Mouse (Mus musculus) C2C12 (cell line): ENCODE measurements at regions not wholly inside any gene's neighbourhood (a gene's known extent, or its start where the extent isn't known, plus 50 kb on each side); places are given as distances from the start of the nearest gene placed in this dataset.

Experiments used
- H3K27me3 ChIP-seq: one replicate; pipeline ENCODE4 v1.6.1; 2011; ENCODE audit not compliant: control insufficient read depth, insufficient read depth, insufficient read length
- H3K36me3 ChIP-seq: one replicate; pipeline ENCODE4 v1.6.1; 2011; ENCODE audit not compliant: control insufficient read depth, insufficient read depth
- H3K4me3 ChIP-seq: one replicate; pipeline ENCODE4 v1.5.1; 2011; ENCODE audit warnings: mild to moderate bottlenecking, control low read depth; ENCODE audit not compliant: poor library complexity, insufficient read depth, severe bottlenecking
- H3K79me2 ChIP-seq: one replicate; pipeline ENCODE4 v1.6.1; 2011; ENCODE audit not compliant: control insufficient read depth, insufficient read depth
- H3K79me3 ChIP-seq: one replicate; pipeline ENCODE4 v1.6.1; 2011; ENCODE audit warnings: low read depth, control low read depth
- H3ac ChIP-seq: one replicate; pipeline ENCODE3; 2011; ENCODE audit warnings: low read depth; ENCODE audit not compliant: control insufficient read depth, insufficient read length
- CEBPB ChIP-seq: IDR thresholded peaks from one replicate; pipeline ENCODE4 v1.6.1; 2011; ENCODE audit warnings: low read depth, mild to moderate bottlenecking, control low read depth, moderate library complexity
- CTCF ChIP-seq: IDR thresholded peaks from one replicate; pipeline ENCODE4 v1.5.1; 2011; ENCODE audit not compliant: control insufficient read depth, insufficient read depth, insufficient read length
- FOSL1 ChIP-seq: IDR thresholded peaks from one replicate; pipeline ENCODE4 v1.8.0; 2011; ENCODE audit warnings: mild to moderate bottlenecking, low read length; ENCODE audit not compliant: poor library complexity, insufficient read depth, severe bottlenecking
- MAX ChIP-seq: IDR thresholded peaks from one replicate; pipeline ENCODE4 v1.6.1; 2011; ENCODE audit warnings: mild to moderate bottlenecking, control low read depth
- MYOD1 ChIP-seq: IDR thresholded peaks from one replicate; pipeline ENCODE4 v1.6.1; 2011; ENCODE audit warnings: low read depth; ENCODE audit not compliant: control insufficient read depth, insufficient read length
- MYOG ChIP-seq: IDR thresholded peaks from one replicate; pipeline ENCODE4 v1.6.1; 2011; ENCODE audit not compliant: control insufficient read depth, insufficient read length; ENCODE audit errors: extremely low read depth
- USF1 ChIP-seq: IDR thresholded peaks from one replicate; pipeline ENCODE4 v1.6.1; 2011; ENCODE audit warnings: low read depth, mild to moderate bottlenecking, control low read depth, moderate library complexity

GRCm38 (mm10) chr9:23064001-23064400 lies 158.9 kb upstream of the Bmper start:
- TF ChIP-seq MAX (no peak), CEBPB (no peak), MYOD1 (no peak), MYOG (no peak), USF1 (no peak), FOSL1 (no peak), CTCF (no peak)
- Histone ChIP-seq H3K36me3 (no peaks in the 10 kb centered on the region), H3K27me3 (no peaks in the 10 kb centered on the region), H3K4me3 (no peak overlapping the region), H3K79me2 (no peaks in the 10 kb centered on the region), H3K79me3 (no peaks in the 10 kb centered on the region), H3ac (no peak overlapping the region)

GRCm38 (mm10) chr9:23064811-23065210 lies 158.1 kb upstream of the Bmper start:
- H3K79me3 ChIP-seq, result no peaks in the 10 kb centered on the region
- H3ac ChIP-seq, result no peak overlapping the region
- no peak overlapping the region for H3K4me3 ChIP-seq
- TF ChIP-seq USF1 (no peak), MYOG (no peak), MYOD1 (no peak), CEBPB (no peak), MAX (no peak), CTCF (no peak), FOSL1 (no peak)
- no peaks in the 10 kb centered on the region for H3K79me2 ChIP-seq
- no peaks in the 10 kb centered on the region for H3K27me3 ChIP-seq
- H3K36me3 ChIP-seq, result no peaks in the 10 kb centered on the region

- no peak for TF ChIP-seq USF1
- H3K79me2 ChIP-seq, result no peaks in the 10 kb centered on the region
- H3K36me3 ChIP-seq, result no peaks in the 10 kb centered on the region
- no peak overlapping the region for H3K4me3 ChIP-seq
- no peak overlapping the region for H3ac ChIP-seq
- H3K27me3 ChIP-seq, result no peaks in the 10 kb centered on the region
- H3K79me3 ChIP-seq, result no peaks in the 10 kb centered on the region
These were observed 154.6 kb upstream of the Bmper start for GRCm38 (mm10) chr9:23068101-23068791.

- TF ChIP-seq CEBPB, result no peak
- Histone ChIP-seq H3K27me3 (no peaks in the 10 kb centered on the region), H3K79me3 (no peaks in the 10 kb centered on the region), H3K79me2 (no peaks in the 10 kb centered on the region), H3ac (no peak overlapping the region), H3K36me3 (no peaks in the 10 kb centered on the region), H3K4me3 (no peak overlapping the region)
These were observed 153.7 kb upstream of the Bmper start for GRCm38 (mm10) chr9:23069161-23069560.

GRCm38 (mm10) chr9:23071006-23071405 lies 151.9 kb upstream of the Bmper start:
- Histone ChIP-seq H3K79me3 (no peaks in the 10 kb centered on the region), H3K36me3 (no peaks in the 10 kb centered on the region)

GRCm38 (mm10) chr9:23072741-23073140 lies 150.1 kb upstream of the Bmper start:
- no peak overlapping the region for H3ac ChIP-seq
- no peaks in the 10 kb centered on the region for H3K79me2 ChIP-seq
- H3K27me3 ChIP-seq, result no peaks in the 10 kb centered on the region
- TF ChIP-seq FOSL1, result no peak
- no peak for TF ChIP-seq MAX
- no peak for TF ChIP-seq MYOD1
- TF ChIP-seq MYOG, result no peak
- TF ChIP-seq CEBPB, result no peak
- TF ChIP-seq CTCF, result no peak
- TF ChIP-seq USF1, result no peak
- H3K36me3 ChIP-seq, result no peaks in the 10 kb centered on the region
- H3K4me3 ChIP-seq, result no peak overlapping the region
- no peaks in the 10 kb centered on the region for H3K79me3 ChIP-seq

More at GRCm38 (mm10) chr9:23071006-23071405, 151.9 kb upstream of the Bmper start:
- no peak for TF ChIP-seq MYOG
- TF ChIP-seq CEBPB, result no peak
- TF ChIP-seq USF1, result no peak
- no peak for TF ChIP-seq CTCF
- TF ChIP-seq MYOD1, result no peak
- TF ChIP-seq FOSL1, result no peak
- no peak for TF ChIP-seq MAX
- H3K79me2 ChIP-seq, result no peaks in the 10 kb centered on the region
- H3K27me3 ChIP-seq, result no peaks in the 10 kb centered on the region
- no peak overlapping the region for H3K4me3 ChIP-seq
- no peak overlapping the region for H3ac ChIP-seq
